Mouse (Mus musculus): ENCODE data around the gene H2-Q10. TPM values are rescaled to one million over a fixed set of nuclear protein-coding genes. Genes with fewer than 3 reads are reported as not detected.

Gene H2-Q10
- polyA plus RNA-seq, 1 experiment, result 0.09 TPM

DNA sequence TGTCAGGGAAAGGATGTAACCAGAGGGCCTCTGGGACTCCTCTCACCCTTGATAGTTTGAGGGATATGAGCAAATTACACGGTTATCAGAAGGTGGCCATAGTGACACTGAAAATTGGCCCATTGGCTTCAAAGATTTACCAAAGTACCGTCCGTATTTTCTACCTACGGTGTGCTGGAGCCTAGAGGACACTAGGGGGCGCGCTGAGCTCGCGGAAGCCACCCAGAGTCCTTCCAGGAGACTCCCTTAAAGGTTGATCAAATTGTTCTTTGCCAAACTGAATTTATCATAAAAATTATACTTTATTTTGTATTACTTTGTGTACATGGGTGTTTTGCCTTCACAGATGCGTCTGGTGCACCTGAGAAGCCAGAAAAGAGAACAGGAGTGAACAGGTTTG is 14.2 kb downstream of the H2-Q10 start:
- Histone ChIP-seq H3K9me3 (ENCODE audit: control insufficient read depth, low read length) (no peaks in the 10 kb centered on the region), H3K27me3 (ENCODE audit: control insufficient read depth) (no peaks in the 10 kb centered on the region), H3K4me1 (ENCODE audit: control insufficient read depth) (no peaks in the 10 kb centered on the region), H3K36me3 (ENCODE audit: control insufficient read depth) (no peaks in the 10 kb centered on the region), H3K4me3 (replicated peaks) (no peak overlapping the region)
- no peak for TF ChIP-seq GATA1 (IDR thresholded peaks at IDR 0.05; ENCODE audit: low read length)
- TF ChIP-seq TAL1 (IDR thresholded peaks at IDR 0.05; ENCODE audit: low read length), result no peak

DNA sequence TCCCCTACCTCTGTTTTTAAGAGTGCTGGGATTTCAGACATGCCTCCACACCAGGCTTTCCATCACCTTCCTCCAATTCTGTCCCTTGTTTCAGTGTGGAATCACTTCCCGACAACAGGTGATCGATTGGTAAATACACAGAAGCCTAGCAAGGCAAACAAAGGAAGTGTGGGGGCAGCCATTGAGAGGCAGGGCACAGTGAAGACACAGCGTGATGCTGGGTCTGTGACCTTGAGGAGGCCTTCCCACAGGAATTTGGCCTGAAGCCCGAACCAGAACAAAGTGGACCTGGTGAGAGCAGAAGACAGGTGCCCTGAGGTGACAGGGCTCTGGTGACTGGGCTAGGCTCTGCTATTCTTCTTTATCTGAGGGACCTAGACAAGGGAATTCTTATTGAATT is 15.8 kb downstream of the H2-Q10 start:
- Histone ChIP-seq H3K4me3 (replicated peaks) (no peak overlapping the region), H3K36me3 (ENCODE audit: control insufficient read depth) (no peaks in the 10 kb centered on the region), H3K27me3 (ENCODE audit: control insufficient read depth) (no peaks in the 10 kb centered on the region; the same call in 1 of the 2 replicates), H3K4me1 (ENCODE audit: control insufficient read depth) (no peaks in the 10 kb centered on the region), H3K9me3 (ENCODE audit: control insufficient read depth, low read length) (no peaks in the 10 kb centered on the region)
- TF ChIP-seq GATA1 (IDR thresholded peaks at IDR 0.05; ENCODE audit: low read length), result no peak
- TF ChIP-seq TAL1 (IDR thresholded peaks at IDR 0.05; ENCODE audit: low read length), result no peak

DNA sequence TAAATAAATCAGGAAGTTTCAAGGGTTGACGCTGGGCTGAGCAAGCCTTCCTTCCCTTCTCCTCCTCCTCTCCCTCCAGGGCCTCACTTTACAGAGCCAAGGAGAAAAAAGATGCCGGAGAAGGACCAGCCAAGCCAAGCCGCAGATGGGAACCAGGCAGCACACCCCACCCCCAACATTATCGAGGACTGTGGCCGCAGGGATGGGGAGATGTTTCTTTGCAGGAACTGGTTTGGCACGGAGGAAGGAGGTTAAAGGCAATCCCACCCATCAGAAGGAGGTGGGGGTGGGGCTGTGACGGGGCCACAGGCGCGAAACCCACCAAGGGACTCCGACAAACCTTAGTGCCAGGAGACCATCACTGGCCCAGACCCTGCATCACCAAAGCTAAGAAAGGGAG is 16.8 kb downstream of the H2-Q10 start:
- Histone ChIP-seq H3K36me3 (ENCODE audit: control insufficient read depth) (no peaks in the 10 kb centered on the region), H3K9me3 (ENCODE audit: control insufficient read depth, low read length) (no peaks in the 10 kb centered on the region), H3K4me3 (replicated peaks) (no peak overlapping the region), H3K4me1 (ENCODE audit: control insufficient read depth) (no peaks in the 10 kb centered on the region), H3K27me3 (ENCODE audit: control insufficient read depth) (no peaks in the 10 kb centered on the region; the same call in 1 of the 2 replicates)
- TF ChIP-seq TAL1 (IDR thresholded peaks at IDR 0.05; ENCODE audit: low read length) (no peak), GATA1 (IDR thresholded peaks at IDR 0.05; ENCODE audit: low read length) (no peak)

DNA sequence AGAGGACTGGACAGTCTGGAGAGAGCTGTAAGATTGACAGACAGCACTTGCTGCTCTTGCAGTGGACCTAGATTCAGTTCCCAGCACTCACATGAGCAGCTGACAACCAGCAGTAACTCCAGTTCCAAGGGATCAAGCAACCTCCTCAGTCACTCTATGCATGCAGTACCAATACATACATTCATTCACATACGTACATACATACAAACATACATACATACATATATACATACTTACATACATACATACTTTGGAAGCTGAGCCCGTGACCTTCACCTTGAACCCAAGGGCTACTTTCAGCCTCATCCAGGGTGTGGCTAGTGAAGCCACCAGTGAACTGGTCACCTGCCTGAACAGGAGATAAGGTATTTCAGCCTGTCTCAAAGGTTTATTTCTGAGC is 18.2 kb downstream of the H2-Q10 start:
- no peak overlapping the region for H3K4me3 ChIP-seq (replicated peaks)
- H3K27me3 ChIP-seq (ENCODE audit: control insufficient read depth), result no peaks in the 10 kb centered on the region; the same call in 1 of the 2 replicates
- H3K9me3 ChIP-seq (ENCODE audit: control insufficient read depth, low read length), result no peaks in the 10 kb centered on the region
- H3K4me1 ChIP-seq (ENCODE audit: control insufficient read depth), result no peaks in the 10 kb centered on the region
- no peaks in the 10 kb centered on the region for H3K36me3 ChIP-seq (ENCODE audit: control insufficient read depth)
- no peak for TF ChIP-seq TAL1 (IDR thresholded peaks at IDR 0.05; ENCODE audit: low read length)
- no peak for TF ChIP-seq GATA1 (IDR thresholded peaks at IDR 0.05; ENCODE audit: low read length)

DNA sequence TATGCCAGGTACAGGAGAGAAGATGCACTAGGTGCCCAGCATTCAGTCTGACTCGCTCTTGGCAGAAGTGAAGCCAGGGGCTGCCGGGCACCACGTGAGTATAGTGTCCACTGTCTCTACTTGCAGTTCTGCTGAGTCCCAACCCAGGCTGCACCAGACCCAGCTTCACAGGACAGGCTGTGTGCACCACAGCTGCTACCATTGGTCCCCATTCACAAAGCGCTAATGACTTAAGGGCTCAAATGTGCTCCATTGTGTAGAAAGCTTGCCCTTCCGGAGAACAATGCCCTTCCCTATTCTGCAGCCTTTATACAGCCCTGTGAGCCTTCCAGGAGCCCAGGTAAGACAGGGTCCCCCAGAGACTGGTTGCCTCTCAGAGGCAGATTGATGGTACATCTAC is 20.4 kb downstream of the H2-Q10 start:
- Histone ChIP-seq H3K27me3 (ENCODE audit: control insufficient read depth) (no peaks in the 10 kb centered on the region; the same call in 1 of the 2 replicates), H3K36me3 (ENCODE audit: control insufficient read depth) (no peaks in the 10 kb centered on the region), H3K4me3 (replicated peaks) (no peak overlapping the region), H3K4me1 (ENCODE audit: control insufficient read depth) (no peaks in the 10 kb centered on the region), H3K9me3 (ENCODE audit: control insufficient read depth, low read length) (no peaks in the 10 kb centered on the region)
- TF ChIP-seq GATA1 (IDR thresholded peaks at IDR 0.05; ENCODE audit: low read length) (no peak), TAL1 (IDR thresholded peaks at IDR 0.05; ENCODE audit: low read length) (no peak)

DNA sequence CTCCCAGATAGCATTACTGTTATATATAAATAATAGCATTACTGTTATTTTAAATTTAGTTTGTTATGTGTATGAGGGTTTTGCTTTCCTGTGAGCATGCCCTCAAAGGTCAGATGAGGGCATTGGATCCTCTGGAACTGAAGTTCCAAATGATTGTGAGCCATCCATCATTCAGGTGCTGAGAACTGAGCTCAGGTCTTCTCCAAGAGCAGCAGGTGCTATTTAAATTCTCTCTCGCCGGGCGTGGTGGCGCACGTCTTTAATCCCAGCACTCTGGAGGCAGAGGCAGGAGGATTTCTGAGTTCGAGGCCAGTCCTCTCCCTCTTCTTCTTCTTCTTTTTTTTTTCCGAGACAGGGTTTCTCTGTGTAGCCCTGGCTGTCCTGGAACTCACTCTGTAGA is 27.2 kb downstream of the H2-Q10 start:
- H3K4me3 ChIP-seq (replicated peaks), result no peak overlapping the region
- TF ChIP-seq TAL1 (IDR thresholded peaks at IDR 0.05; ENCODE audit: low read length), result no peak
- no peak for TF ChIP-seq GATA1 (IDR thresholded peaks at IDR 0.05; ENCODE audit: low read length)
- H3K9me3 ChIP-seq (ENCODE audit: control insufficient read depth, low read length), result no peaks in the 10 kb centered on the region
- H3K27me3 ChIP-seq (ENCODE audit: control insufficient read depth), result no peaks in the 10 kb centered on the region
- H3K4me1 ChIP-seq (ENCODE audit: control insufficient read depth), result no peaks in the 10 kb centered on the region
- H3K36me3 ChIP-seq (ENCODE audit: control insufficient read depth), result no peaks in the 10 kb centered on the region

DNA sequence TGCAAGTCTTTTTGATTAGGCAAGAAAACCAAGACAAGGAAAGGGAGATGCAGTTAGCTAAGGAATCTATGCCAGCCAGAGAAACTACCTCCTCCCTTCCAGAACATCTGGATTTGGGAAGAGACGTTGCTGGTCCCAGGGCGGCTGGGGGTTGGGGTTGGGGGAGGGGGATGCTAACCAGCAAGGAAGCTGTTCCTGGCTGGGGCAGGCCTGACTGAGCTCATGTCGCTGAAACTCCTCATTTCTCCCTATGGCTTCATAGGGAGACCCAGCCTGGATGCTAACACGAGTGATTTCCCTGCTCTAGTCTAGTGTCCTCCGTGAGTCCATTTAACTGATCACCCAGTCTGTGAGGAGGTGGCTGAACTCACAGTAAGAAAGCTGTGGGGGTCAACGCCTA is 32.3 kb downstream of the H2-Q10 start:
- Histone ChIP-seq H3K4me3 (replicated peaks) (no peak overlapping the region), H3K36me3 (ENCODE audit: control insufficient read depth) (no peaks in the 10 kb centered on the region), H3K27me3 (ENCODE audit: control insufficient read depth) (peaks cover 23% of the 10 kb centered on the region), H3K9me3 (ENCODE audit: control insufficient read depth, low read length) (no peaks in the 10 kb centered on the region), H3K4me1 (ENCODE audit: control insufficient read depth) (no peaks in the 10 kb centered on the region)
- TF ChIP-seq TAL1 (IDR thresholded peaks at IDR 0.05; ENCODE audit: low read length) (no peak), GATA1 (IDR thresholded peaks at IDR 0.05; ENCODE audit: low read length) (no peak)

DNA sequence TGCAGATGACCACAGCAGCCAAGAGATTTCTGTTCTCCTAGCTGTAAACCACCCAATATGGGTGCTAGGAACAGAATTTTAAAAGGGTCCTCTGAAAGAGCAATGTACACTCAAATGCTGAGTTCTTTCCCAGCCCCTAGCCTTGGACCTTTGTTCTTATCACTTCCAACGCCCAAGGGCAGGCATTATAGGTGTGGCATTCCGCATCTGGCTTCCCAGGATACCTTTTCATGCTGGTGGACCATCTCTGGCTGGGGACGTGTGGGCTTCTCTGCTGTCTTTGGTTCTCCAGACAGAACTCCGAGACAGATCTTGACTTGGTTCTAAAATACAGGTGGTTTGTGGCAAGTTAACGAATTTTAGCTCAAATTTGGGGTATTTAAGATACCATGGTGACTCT is 32.9 kb downstream of the H2-Q10 start:
- no peak overlapping the region for H3K4me3 ChIP-seq (replicated peaks)
- TF ChIP-seq TAL1 (IDR thresholded peaks at IDR 0.05; ENCODE audit: low read length), result no peak
- no peak for TF ChIP-seq GATA1 (IDR thresholded peaks at IDR 0.05; ENCODE audit: low read length)
- peaks cover 29% of the 10 kb centered on the region for H3K27me3 ChIP-seq (ENCODE audit: control insufficient read depth)

DNA sequence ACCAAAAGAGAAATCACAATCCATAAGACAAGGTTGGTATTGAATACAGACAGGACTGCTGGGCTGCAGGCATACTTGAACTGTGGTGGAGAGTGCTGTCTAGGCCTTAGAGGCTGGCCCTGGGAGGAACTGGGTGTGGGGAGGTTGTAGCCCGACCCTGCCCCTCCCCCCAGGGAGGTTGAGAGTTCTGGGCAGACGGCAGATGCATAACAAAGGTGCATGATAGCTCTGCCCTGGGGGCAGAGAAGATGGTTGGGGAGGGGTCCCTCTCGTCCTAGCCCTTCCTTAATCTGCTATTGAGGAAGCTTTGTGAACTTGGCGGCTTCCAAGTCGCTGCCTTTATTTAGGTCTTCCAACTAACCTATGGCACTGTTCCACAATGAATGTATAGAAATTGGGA is 34.0 kb downstream of the H2-Q10 start:
- Histone ChIP-seq H3K36me3 (ENCODE audit: control insufficient read depth) (no peaks in the 10 kb centered on the region), H3K9me3 (ENCODE audit: control insufficient read depth, low read length) (no peaks in the 10 kb centered on the region), H3K4me1 (ENCODE audit: control insufficient read depth) (no peaks in the 10 kb centered on the region), H3K4me3 (replicated peaks) (no peak overlapping the region), H3K27me3 (ENCODE audit: control insufficient read depth) (peaks cover 36% of the 10 kb centered on the region)
- TF ChIP-seq GATA1 (IDR thresholded peaks at IDR 0.05; ENCODE audit: low read length), result no peak
- TF ChIP-seq TAL1 (IDR thresholded peaks at IDR 0.05; ENCODE audit: low read length), result no peak

More for the DNA sequence above, 32.9 kb downstream of the H2-Q10 start:
- no peaks in the 10 kb centered on the region for H3K36me3 ChIP-seq (ENCODE audit: control insufficient read depth)
- no peaks in the 10 kb centered on the region for H3K9me3 ChIP-seq (ENCODE audit: control insufficient read depth, low read length)
- H3K4me1 ChIP-seq (ENCODE audit: control insufficient read depth), result no peaks in the 10 kb centered on the region
